Mouse (Mus musculus) right cerebral cortex, postnatal 10 days (tissue): Measurements from ENCODE around the gene Plscr3.

Source experiments
- DNase-seq, 2 experiments: peaks; one replicate each; pipeline ENCODE4 v3.0.0; 2021; ENCODE audit warnings: low spot score in 2 of 2

The Plscr3 gene

GRCm38 (mm10) chr11:69846198-69846680 is at the start of gene Plscr3:
Gene Plscr3, plus strand, starts transcription at chr11:69846376.
- DNase-seq = peak; percentile 91 to 92

DNA sequence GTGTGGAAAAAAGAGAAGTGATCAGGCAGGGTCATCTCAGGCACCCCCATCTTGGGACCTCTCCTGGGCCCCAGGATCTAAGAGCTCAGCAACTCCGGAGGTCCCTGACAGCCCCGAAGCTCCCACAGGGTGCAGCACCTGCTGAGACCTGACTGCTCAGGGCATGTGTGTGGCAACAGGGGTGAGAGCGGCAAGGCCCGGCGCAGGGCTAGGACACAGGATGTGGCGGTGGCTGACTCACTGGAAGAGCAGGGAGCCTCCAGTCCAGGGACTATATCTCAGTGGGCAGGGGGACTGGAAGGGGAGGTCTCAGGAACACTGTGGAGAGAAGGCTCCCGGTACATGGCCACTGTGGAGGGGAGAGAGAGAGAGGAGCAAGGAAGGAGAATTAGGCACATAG is 48.3 kb upstream of the Plscr3 start:
- DNase-seq = no peak

DNA sequence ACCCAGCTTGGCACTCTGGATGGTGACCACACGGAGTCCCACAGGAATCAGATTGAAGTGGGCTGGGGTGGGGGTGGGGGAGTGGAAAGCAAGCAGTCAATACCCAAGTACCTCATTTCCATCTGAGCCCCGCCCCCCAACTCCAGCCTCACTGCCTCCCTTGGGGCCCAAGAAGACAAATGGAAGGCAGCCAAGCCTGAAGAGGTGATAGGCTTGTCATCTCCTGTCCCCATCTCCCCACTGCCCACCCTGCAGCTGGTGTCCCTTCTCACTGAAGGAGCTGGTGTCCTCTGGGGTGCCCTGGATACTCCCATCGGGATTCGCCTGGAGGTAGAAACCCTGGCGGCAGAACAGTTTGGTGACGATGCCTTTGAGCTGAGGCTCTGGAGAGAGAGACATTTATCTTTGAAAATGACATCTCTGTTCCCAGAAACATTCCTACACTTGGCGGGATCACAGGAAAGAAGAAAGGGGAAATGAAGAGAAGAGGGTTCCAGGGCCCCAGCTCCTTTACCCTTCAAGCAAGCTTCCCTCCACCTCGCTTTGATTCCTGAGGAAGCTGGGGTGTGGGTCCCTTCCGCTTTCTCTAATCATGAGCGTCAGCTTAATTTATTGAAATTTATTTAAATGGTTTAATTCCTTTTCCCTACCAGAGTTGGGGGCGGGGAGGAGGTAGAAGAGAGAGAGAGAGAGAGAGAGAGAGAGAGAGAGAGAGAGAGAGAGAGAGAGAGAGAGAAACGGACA is 46.6 kb upstream of the Plscr3 start:
- DNase-seq = peak in 1 of 2 experiments; percentile 71

DNA sequence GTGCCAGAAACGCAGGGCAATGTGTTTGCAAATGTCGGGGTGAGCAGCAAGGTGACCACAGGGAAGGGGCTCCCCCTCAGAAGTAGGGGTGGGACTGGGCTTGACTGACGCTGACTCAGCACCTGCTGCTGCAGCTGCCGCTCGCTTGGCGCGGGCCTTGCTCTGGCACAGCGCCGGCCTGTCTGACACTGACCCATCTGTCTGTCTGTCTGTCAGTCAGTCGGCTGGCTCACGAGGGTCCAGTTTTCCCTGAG is 46.1 kb upstream of the Plscr3 start:
- peak in 1 of 2 experiments; percentile 83 for DNase-seq

- peak; percentile 83 to 87 for DNase-seq
Observed at GRCm38 (mm10) chr11:69800392-69801197, 45.6 kb upstream of the Plscr3 start.

DNA sequence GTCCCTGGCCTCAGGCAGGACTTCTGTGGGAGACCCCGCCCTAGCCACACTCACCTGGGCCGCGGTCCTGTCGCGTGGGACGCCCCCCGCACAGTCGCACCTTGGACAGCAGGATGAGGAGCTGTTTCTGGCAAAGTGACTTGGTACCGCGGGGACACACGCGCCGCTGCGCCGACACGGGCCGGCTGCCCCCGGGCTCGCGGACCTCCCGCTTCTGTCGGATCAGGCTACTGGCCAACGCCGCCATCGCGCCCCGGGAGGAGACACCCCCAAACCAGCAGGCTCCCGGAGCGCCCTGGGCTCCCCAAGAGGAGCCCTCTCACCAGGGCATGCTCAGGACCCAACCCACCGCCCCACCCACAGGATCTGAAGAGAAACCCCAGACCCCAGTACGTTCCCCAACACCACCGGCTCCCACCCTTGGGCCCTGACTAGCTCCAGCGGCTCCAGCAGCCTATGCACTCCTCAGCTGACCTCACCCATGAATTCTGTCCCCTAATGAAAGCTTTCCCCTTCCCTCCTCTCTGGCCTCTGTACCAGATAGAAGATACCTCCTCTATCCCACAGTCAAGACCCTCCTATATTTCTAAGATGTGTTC is 44.7 kb upstream of the Plscr3 start, which contains the start of gene Fgf11:
TSS of gene Fgf11 (minus strand) at position 479 of the 599 bp plus-strand sequence.
- peak in 1 of 2 experiments; percentile 41 for DNase-seq

DNA sequence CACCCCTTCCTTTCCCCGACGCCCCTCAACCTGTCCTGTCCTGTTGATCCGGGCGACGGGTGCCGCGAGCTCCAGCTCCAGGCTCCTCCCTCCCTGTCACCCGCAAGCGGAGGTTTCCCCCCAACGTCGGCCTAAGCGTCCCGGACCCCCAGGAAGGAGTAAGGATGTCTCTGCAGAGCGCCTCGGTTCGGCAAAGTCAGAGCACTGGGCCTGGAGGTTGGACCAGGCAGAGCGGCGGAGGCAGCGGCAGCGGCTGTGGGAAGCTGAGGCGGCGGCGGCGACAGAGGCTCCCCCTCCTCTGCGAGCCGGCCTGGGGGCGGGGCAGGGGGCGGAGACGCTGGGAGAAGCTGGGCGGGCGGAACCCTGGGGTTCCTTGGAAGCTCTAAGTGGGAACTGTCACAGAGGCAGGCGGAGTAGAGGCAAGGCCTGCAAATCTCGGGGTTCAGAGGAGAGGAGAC is 43.5 kb upstream of the Plscr3 start:
- DNase-seq = peak; percentile 89 to 91

DNA sequence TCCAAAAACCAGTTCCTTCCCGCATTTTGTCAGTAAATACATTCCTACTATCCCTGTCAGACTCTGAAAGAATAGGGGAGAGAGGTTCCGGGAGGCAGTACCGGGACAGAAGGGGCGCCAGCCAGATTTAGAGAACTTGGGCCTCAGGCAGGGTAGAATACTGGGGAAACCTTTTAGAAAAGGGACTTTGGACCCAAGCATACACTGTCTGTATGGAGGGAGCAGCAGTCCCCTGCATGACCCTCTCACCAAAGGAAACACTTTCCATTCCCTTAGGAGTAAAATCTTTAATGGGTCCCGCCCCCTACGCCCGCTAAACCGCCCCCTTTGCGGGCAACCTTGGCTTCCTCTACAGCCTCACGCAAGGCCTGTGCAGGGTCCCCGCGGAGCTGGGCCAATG is 42.8 kb upstream of the Plscr3 start:
- DNase-seq = no peak

DNA sequence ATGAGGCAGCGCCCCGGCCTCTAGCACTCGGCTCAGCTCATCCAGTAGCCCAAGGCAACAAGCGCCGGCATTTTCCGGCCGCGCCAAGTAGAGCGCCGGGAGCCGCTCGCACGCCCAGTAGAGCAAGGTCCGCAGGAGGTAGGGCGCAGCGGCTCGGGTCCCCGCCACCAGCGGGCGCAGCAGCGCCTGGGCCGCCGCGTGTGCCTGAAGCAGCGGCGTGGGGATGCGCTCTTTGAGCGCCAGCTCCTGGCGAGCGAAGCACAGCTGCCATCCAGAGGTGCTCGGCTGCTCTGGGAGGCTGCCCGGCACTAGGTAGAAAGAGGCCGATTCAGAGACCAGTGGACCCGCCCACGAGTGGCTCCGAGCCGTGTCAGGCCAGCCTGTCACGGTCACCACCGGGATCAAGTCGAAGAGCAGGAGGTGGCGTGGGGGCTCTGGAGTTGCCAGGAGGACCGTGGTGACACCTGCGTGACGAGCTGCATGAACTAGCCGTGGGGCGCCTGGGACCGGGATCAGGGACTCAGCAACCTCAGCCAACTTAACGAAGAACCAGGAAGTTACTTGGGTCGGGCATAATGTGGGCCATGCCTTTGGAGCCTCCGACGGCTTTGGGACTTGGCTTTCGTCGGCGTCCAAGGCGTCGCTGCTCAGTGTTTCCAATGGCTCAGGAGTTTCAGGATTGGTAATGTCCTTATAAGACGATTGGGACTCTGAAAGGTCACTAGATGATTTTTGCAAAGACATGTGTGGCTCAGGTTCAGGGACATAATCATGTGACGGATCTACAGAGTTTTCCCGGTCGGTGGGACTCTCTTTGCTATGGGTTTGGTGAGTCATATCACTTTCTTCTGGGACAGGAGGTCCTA is 42.2 kb upstream of the Plscr3 start:
- peak; percentile 75 to 79 for DNase-seq

DNA sequence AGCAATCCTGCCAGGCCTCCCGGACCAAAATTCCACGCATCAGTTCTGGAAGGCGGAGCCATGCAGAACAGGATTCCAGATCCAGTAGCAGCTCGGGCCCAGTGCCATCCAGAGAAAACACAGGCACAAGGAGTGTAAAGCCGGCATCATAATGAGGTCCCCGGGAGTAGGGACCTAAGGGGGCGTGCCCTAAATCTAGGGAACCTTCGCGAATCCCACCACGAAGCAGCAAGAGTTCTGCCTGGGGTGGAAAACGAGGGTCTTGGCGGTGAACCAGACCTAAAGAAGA is 41.6 kb upstream of the Plscr3 start:
- DNase-seq = no peak

DNA sequence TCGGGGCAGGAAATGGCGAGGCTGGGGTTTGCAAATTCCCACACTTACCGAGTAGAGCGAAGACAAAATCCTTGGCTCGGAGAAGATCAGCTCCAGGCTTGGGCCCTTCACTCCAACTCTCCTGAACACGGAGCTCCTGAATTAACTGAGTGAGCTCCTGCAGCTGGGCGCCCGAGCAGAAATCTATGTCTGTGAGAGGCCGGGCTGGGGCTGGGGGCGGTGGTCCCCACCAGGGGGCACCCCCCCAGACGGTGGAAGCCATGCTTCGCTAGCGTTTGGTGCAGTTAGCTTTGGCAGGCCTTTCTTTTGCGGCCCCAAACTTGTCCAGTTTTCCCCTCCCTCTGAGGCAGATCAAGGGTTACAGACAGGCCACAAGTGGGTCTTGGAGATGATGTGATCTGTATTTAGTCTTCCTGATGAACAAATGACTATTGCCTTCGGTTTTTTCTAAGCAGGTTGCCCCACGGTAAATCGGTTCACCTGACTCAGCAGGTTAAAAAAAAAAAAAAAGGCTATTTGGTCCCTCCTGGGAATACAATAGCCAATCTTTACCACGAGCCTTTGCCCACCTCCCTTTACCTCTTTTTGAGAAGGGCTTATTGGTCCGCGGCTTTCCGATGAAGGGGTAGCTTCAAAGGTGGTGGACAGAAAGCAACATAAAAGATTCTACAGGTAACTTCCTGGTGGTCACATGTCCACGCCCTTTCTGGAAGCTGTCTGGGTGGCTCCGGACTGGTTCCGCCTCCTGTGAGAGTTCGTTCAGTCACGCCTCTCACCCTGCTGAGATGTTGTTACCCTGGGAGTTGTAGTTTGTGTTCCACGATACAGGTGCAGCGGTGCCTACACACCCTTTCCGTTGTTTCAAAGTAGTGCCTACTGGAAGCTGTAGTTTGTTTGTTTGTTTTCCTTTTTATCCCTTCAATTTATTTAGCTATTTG is 40.9 kb upstream of the Plscr3 start, which contains the start of gene Tmem102:
TSS of gene Tmem102 (minus strand) at position 653 of the 938 bp plus-strand sequence.
- no peak for DNase-seq

DNA sequence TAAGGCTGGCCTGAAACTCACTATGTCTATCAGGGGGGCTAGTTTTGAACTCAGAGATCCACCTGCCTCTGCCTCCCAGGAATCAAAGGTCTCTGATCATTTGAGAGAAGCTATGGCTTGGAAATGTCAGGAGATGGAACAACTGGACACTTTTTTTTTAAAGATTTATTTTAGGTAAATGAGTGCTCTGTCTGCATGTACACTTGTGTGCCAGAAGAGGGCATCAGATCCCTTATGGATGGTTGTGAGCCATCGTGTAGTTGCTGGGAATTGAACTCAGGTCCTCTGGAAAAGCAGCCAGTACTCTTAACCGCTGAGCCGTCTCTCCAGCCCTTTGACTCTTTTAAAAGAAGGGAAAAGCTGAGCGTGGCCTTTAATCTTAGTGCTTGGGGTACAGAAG is 39.8 kb upstream of the Plscr3 start:
- DNase-seq = no peak

GRCm38 (mm10) chr11:69807641-69808040 is 38.5 kb upstream of the Plscr3 start:
- DNase-seq = no peak

DNA sequence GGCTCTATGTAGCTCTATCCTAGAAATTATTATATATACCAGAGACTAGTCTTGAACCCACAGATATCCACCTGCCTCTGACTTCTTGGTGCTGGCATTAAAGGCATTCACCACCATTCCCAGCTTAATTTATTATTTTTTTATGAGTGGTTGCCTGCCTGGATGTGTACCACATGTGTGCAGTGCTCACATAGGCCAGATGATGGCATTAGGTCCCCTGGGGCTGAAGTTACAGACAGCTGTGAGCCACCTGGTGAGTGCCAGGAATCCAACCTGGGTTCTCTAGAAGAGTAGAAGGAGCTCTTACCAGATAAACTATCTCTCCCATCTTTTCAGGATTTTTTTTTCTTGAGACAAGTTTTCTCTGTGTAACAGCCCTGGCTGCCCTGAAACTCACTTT is 35.9 kb upstream of the Plscr3 start:
- no peak for DNase-seq

- no peak for DNase-seq
Observed at GRCm38 (mm10) chr11:69815155-69815554, 31.0 kb upstream of the Plscr3 start, which contains the start of gene Gm39566. Gene Gm39566, minus strand, starts transcription at chr11:69815298.

GRCm38 (mm10) chr11:69816520-69816919 is 29.7 kb upstream of the Plscr3 start:
- peak in 1 of 2 experiments; percentile 21 for DNase-seq

- DNase-seq = no peak
Observed at GRCm38 (mm10) chr11:69818365-69818764, 27.8 kb upstream of the Plscr3 start, which contains the start of gene Spem2. Gene Spem2, minus strand, starts transcription at chr11:69818465.

GRCm38 (mm10) chr11:69818871-69819270 is 27.3 kb upstream of the Plscr3 start:
- DNase-seq = no peak

- DNase-seq = no peak
Observed at GRCm38 (mm10) chr11:69822080-69822479, 24.1 kb upstream of the Plscr3 start, which contains the start of gene Spem1. Gene Spem1, minus strand, starts transcription at chr11:69822180.

- DNase-seq = no peak
Observed at GRCm38 (mm10) chr11:69823456-69823855, 22.7 kb upstream of the Plscr3 start.
